Mouse (Mus musculus) heart, postnatal 0 days (tissue): ENCODE measurements around the gene Fgfr2.

Experiments used
- CTCF ChIP-seq: IDR thresholded peaks from 2 replicates; pipeline ENCODE4 v1.5.1; 2016; ENCODE audit warnings: antibody characterized with exemption, control low read depth, low read depth
- EP300 ChIP-seq: IDR thresholded peaks from 2 replicates; pipeline ENCODE4 v1.6.1; 2016; ENCODE audit warnings: antibody characterized with exemption, low read depth

DNA sequence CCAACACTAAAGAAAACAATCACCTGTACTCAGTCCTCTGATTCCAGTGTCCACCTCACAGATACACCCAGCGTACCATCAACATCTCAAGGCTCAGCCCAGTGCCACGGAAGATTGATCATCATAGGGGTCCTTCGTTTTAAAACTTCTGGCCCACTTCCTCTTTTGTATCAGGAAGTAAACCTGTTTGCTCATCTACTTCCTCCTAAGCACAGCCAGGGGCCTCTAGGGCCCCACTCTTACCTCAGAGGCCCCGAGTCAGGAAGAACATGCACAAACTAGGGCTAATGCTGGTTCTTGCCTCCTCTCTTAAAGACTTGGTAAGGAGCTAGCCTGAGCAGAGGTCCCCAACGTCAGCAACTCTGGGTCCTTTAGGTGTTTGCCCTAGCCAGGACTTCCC lies 799.7 kb downstream of the Fgfr2 start:
- no peak for TF ChIP-seq CTCF
- TF ChIP-seq EP300: no peak
